Comparison of ENCODE assay signal across 18 mouse cellular contexts in the genomic region with DNA sequence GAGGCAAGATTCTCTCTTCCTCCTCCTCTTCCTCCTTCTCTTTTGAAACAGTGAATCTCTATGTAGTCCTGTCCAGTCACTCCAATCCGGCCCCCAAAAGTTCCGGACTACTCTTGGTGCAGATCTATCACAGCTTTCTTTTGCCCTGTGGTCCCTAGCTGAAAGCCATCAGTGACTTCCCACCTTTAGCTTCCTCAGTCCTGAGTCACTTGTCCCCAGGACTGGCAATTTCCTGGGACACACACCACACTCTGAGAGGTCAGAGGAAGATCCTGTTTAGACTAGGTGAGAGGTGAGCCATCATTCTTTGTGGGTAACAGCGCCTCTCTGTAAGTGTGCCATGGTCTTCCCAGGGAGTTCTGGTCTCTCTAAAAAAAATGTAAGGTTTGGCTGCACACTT. TPM values are rescaled to one million over a fixed set of nuclear protein-coding genes. Genes with fewer than 3 reads are reported as not detected.
"Had no signal": no experiment of that assay in that cellular context is flagged by ENCODE, and none has a peak within 500 bp of the region (broad histone marks: within the 10 kb centered on the region; RNA-seq: fewer than 3 reads in every experiment).

No protein-coding gene starts in this region.

- H3K4me3 ChIP-seq: intestine, embryonic 15.5 days; layer of hippocampus, adult 2 months; limb, embryonic 13.5 days; neural tube, embryonic 13.5 days had no signal

- H3K4me1 ChIP-seq: intestine, embryonic 15.5 days had no signal

- H3K4me2 ChIP-seq: intestine, embryonic 15.5 days; neural tube, embryonic 13.5 days had no signal

- H3K27ac ChIP-seq: intestine, embryonic 15.5 days; limb, embryonic 13.5 days; liver, embryonic 14.5 days; neural tube, embryonic 13.5 days had no signal

- H3K9ac ChIP-seq: intestine, embryonic 15.5 days; liver, embryonic 14.5 days; neural tube, embryonic 13.5 days had no signal

- H3K36me3 ChIP-seq: intestine, embryonic 15.5 days; limb, embryonic 13.5 days; neural tube, embryonic 13.5 days had no signal

- DNase-seq: kidney, adult 18-20 months; kidney, postnatal 4 days; midbrain, embryonic 14.5 days; right cerebral cortex, adult 18-20 months; right cerebral cortex, postnatal 25 days had no signal

- H3K9me3 ChIP-seq: intestine, embryonic 15.5 days; limb, embryonic 13.5 days; neural tube, embryonic 13.5 days had no signal

- H3K27me3 ChIP-seq: intestine, embryonic 15.5 days had no signal

- ATAC-seq: intestine, embryonic 15.5 days had no signal

RNA-seq across cellular contexts. Expression of a gene that starts 43.1 kb away (rescaled TPM):
- total RNA-seq: layer of hippocampus, adult 2 months; layer of hippocampus, postnatal 10 days; left cerebral cortex, postnatal 36 days; liver, adult 2 months; megakaryocyte progenitor cell, adult 5-6 weeks had no signal
- polyA plus RNA-seq: intestine, embryonic 15.5 days; kidney, embryonic 14.5 days; limb, embryonic 13.5 days; liver, adult 2 months; liver, embryonic 14.5 days; lung, embryonic 16.5 days; midbrain, embryonic 14.5 days; neural tube, embryonic 13.5 days; small intestine, adult 2 months; stomach, embryonic 14.5 days had no signal
